Mouse (Mus musculus): ENCODE measurements around the gene Lamtor4.

Gene Lamtor4

DNA sequence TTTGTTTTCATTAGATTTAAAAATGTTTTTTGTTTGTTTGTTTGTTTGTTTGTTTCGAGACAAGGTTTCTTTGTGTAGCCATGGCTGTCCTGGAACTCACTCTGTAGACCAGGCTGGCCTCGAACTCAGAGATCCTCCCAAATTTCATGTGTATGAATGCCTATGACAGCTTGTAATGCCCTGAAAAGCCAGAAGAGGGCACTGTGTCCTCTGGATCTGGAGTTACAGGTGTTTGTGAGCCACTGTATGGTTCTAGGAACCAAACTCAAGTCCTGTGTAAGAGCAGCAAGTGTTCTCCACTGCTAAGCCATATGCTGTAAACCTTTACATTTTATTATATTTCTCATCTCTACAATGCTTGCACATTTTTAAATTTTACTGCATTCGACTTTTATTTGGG, 32.6 kb downstream of the Lamtor4 start:
- in situ Hi-C loops (cut with MboI; ENCODE audit: low sequenced_read_pairs), result no loop called here

DNA sequence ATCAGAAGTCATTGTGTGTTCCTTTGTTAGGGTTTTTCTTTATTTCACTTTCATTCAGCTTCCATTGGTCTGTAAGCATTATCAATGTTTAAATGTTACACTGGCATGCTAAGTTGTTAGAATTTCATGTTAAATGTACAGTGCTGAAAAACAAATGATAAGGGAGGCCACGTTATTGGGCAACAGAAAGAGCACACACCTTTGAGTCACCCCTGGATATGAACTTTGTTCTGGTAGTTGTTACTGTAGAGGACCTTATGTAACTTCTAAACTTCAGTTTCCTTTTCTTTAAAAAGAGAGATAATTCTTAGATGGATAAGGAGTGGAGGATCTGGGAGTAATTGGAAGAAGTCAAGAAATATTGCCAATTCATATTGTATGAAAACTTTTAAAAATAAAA, 36.4 kb downstream of the Lamtor4 start:
- in situ Hi-C loops (cut with MboI; ENCODE audit: low sequenced_read_pairs), result no loop called here

DNA sequence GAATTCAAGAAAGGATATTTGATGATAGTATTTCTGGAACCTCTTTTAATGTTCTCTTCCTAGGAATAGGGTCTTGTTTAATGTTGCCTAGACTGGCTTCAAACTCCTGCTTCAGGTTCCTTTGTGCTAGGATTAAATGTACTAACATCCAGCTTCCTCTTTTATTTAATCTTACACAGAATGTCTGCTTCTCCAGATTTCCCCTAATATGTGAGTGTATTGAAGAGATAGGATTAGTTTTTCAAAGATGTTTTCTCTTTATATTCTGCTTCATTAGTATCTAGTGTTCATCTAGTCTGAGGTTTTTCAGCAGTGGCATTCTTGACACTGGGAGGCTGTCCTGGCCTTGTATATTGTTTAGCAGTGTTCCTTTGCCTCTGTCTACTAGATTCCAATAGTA, 38.9 kb downstream of the Lamtor4 start:
- in situ Hi-C loops (cut with MboI; ENCODE audit: low sequenced_read_pairs), result no loop called here

DNA sequence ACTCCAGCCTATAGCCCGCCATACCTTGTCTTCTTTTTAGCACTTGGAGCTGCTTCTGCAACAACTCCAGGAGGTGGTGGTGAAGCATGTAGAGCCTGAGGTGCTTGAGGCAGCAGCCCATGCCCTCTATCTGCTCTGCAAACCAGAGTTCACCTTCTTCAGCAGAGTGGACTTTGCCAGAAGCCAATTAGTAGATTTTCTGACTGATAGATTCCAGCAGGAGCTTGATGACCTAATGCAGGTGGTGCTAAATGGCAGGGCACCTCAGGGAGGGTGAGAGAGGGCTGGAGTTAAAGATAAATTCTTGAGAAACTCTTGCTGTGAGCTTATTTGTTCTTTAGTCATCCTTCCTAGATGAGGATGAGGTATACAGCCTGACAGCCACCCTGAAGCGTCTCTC, 44.3 kb downstream of the Lamtor4 start:
- in situ Hi-C loops (cut with MboI; ENCODE audit: low sequenced_read_pairs), result no loop called here
